Mouse (Mus musculus): ENCODE measurements at regions not wholly inside any gene's neighbourhood (a gene's known extent, or its start where the extent isn't known, plus 50 kb on each side); places are given as distances from the start of the nearest gene placed in this dataset.

- TF ChIP-seq CTCF (IDR thresholded peaks at IDR 0.05) (no peak), EP300 (IDR thresholded peaks at IDR 0.05) (no peak)
Measured at GRCm38 (mm10) chr1:144883633-144884032, 108.4 kb upstream of the Rgs18 start.

Measured in lung, postnatal 0 days (tissue).